Mouse (Mus musculus): ENCODE results near the gene Mcrs1. TPM values are rescaled to one million over a fixed set of nuclear protein-coding genes. Genes with fewer than 3 reads are reported as not detected.

The Mcrs1 gene
- total and polyA plus RNA-seq, 2 experiments from 2014 or later, result 231 to 242 TPM

GRCm38 (mm10) chr15:99214941-99215340 lies 36.8 kb downstream of the Mcrs1 start:
- Histone ChIP-seq H3K9ac (no peak overlapping the region), H3K4me2 (ENCODE audit: low read depth) (no peak overlapping the region), H3K9me3 (ENCODE audit: low read length) (no peaks in the 10 kb centered on the region), H3K27me3 (ENCODE audit: insufficient read depth, low read length) (peaks cover 2% of the 10 kb centered on the region), H3K4me3 (ENCODE audit: low read depth, low read length) (no peak overlapping the region), H3K36me3 (ENCODE audit: insufficient read depth) (peaks cover 26% of the 10 kb centered on the region), H3K4me1 (ENCODE audit: insufficient read depth) (no peaks in the 10 kb centered on the region), H3K27ac (ENCODE audit: low read depth, low read length) (no peak overlapping the region)
- TF ChIP-seq CTCF (IDR thresholded peaks at IDR 0.05; ENCODE audit: low read depth), result peak; percentile 48
- no peak for DNase-seq
- 88% methylated on average over 2 of the region's 2 CpGs for WGBS
- ATAC-seq, result no peak

GRCm38 (mm10) chr15:99213183-99213582 lies 38.6 kb downstream of the Mcrs1 start:
- H3K4me2 ChIP-seq (ENCODE audit: low read depth), result no peak overlapping the region
- no peaks in the 10 kb centered on the region for H3K27me3 ChIP-seq (ENCODE audit: insufficient read depth, low read length)
- H3K4me3 ChIP-seq (ENCODE audit: low read depth, low read length), result no peak overlapping the region
- no peak for DNase-seq
- H3K9ac ChIP-seq, result no peak overlapping the region
- TF ChIP-seq CTCF (IDR thresholded peaks at IDR 0.05; ENCODE audit: low read depth), result no peak
- H3K36me3 ChIP-seq (ENCODE audit: insufficient read depth), result peaks cover 34% of the 10 kb centered on the region
- no peaks in the 10 kb centered on the region for H3K9me3 ChIP-seq (ENCODE audit: low read length)
- WGBS, result 90% methylated on average over 10 of the region's 10 CpGs
- no peak overlapping the region for H3K27ac ChIP-seq (ENCODE audit: low read depth, low read length)
- ATAC-seq, result no peak
- H3K4me1 ChIP-seq (ENCODE audit: insufficient read depth), result no peaks in the 10 kb centered on the region

- no peak overlapping the region for H3K9ac ChIP-seq
- no peak for TF ChIP-seq CTCF (IDR thresholded peaks at IDR 0.05; ENCODE audit: low read depth)
- no peak for DNase-seq
- H3K9me3 ChIP-seq (ENCODE audit: low read length), result no peaks in the 10 kb centered on the region
- H3K27ac ChIP-seq (ENCODE audit: low read depth, low read length), result no peak overlapping the region
- no peak for ATAC-seq
- peaks cover 38% of the 10 kb centered on the region for H3K36me3 ChIP-seq (ENCODE audit: insufficient read depth)
- no peaks in the 10 kb centered on the region for H3K27me3 ChIP-seq (ENCODE audit: insufficient read depth, low read length)
- no peak overlapping the region for H3K4me3 ChIP-seq (ENCODE audit: low read depth, low read length)
- 59% methylated on average over 8 of the region's 8 CpGs for WGBS
- no peak overlapping the region for H3K4me2 ChIP-seq (ENCODE audit: low read depth)
- H3K4me1 ChIP-seq (ENCODE audit: insufficient read depth), result no peaks in the 10 kb centered on the region
Observed at GRCm38 (mm10) chr15:99205959-99206358, 45.8 kb downstream of the Mcrs1 start.

GRCm38 (mm10) chr15:99198761-99199160 lies 53.0 kb downstream of the Mcrs1 start:
- H3K27ac ChIP-seq (ENCODE audit: low read depth, low read length), result no peak overlapping the region
- no peak overlapping the region for H3K9ac ChIP-seq
- TF ChIP-seq CTCF (IDR thresholded peaks at IDR 0.05; ENCODE audit: low read depth), result peak; percentile 69
- H3K4me2 ChIP-seq (ENCODE audit: low read depth), result no peak overlapping the region
- H3K4me1 ChIP-seq (ENCODE audit: insufficient read depth), result no peaks in the 10 kb centered on the region
- H3K4me3 ChIP-seq (ENCODE audit: low read depth, low read length), result no peak overlapping the region
- DNase-seq, result peak; percentile 73
- no peaks in the 10 kb centered on the region for H3K9me3 ChIP-seq (ENCODE audit: low read length)
- no peaks in the 10 kb centered on the region for H3K27me3 ChIP-seq (ENCODE audit: insufficient read depth, low read length)
- ATAC-seq, result no peak
- peaks cover 15% of the 10 kb centered on the region for H3K36me3 ChIP-seq (ENCODE audit: insufficient read depth)

GRCm38 (mm10) chr15:99195043-99195442 lies 56.7 kb downstream of the Mcrs1 start:
- Histone ChIP-seq H3K27ac (ENCODE audit: low read depth, low read length) (no peak overlapping the region), H3K4me2 (ENCODE audit: low read depth) (no peak overlapping the region), H3K9ac (no peak overlapping the region), H3K9me3 (ENCODE audit: low read length) (no peaks in the 10 kb centered on the region), H3K36me3 (ENCODE audit: insufficient read depth) (peaks cover 17% of the 10 kb centered on the region), H3K4me3 (ENCODE audit: low read depth, low read length) (no peak overlapping the region), H3K4me1 (ENCODE audit: insufficient read depth) (no peaks in the 10 kb centered on the region), H3K27me3 (ENCODE audit: insufficient read depth, low read length) (no peaks in the 10 kb centered on the region)
- WGBS, result 16% methylated on average over 6 of the region's 6 CpGs
- ATAC-seq, result peak; percentile 81
- no peak for TF ChIP-seq CTCF (IDR thresholded peaks at IDR 0.05; ENCODE audit: low read depth)
- peak; percentile 61 for DNase-seq

- no peak overlapping the region for H3K9ac ChIP-seq
- H3K4me1 ChIP-seq (ENCODE audit: insufficient read depth), result no peaks in the 10 kb centered on the region
- WGBS, result 62% methylated on average over 10 of the region's 10 CpGs
- no peaks in the 10 kb centered on the region for H3K9me3 ChIP-seq (ENCODE audit: low read length)
- peaks cover 15% of the 10 kb centered on the region for H3K36me3 ChIP-seq (ENCODE audit: insufficient read depth)
- H3K4me2 ChIP-seq (ENCODE audit: low read depth), result no peak overlapping the region
- H3K4me3 ChIP-seq (ENCODE audit: low read depth, low read length), result no peak overlapping the region
- H3K27me3 ChIP-seq (ENCODE audit: insufficient read depth, low read length), result no peaks in the 10 kb centered on the region
- no peak overlapping the region for H3K27ac ChIP-seq (ENCODE audit: low read depth, low read length)
- ATAC-seq (no peak), DNase-seq (no peak)
- no peak for TF ChIP-seq CTCF (IDR thresholded peaks at IDR 0.05; ENCODE audit: low read depth)
Observed at GRCm38 (mm10) chr15:99194358-99194757, 57.4 kb downstream of the Mcrs1 start.

Other genes starting within 250 kb of the Mcrs1 start
- gene Tuba1c, start 222.1 kb downstream of the Mcrs1 start, total RNA-seq (2014; rRNA removed), result 22.1 and 24.9 TPM in 2 replicates
- 16.4 and 18.8 TPM in 2 replicates for gene Tuba1c, start 222.1 kb downstream of the Mcrs1 start, polyA plus RNA-seq (2015; fragmentation: Nextera tagmentation; extraction: Ambion mirVana)
- gene Prph, start 196.8 kb downstream of the Mcrs1 start, total RNA-seq (2014; rRNA removed), result 1.7 and 2.3 TPM in 2 replicates
- 2.3 and 2.4 TPM in 2 replicates for gene Prph, start 196.8 kb downstream of the Mcrs1 start, polyA plus RNA-seq (2015; fragmentation: Nextera tagmentation; extraction: Ambion mirVana)
- 1.5 and 3.9 TPM in 2 replicates for gene Troap, start 177.4 kb downstream of the Mcrs1 start, total RNA-seq (2014; rRNA removed)
- 2.7 and 3.1 TPM in 2 replicates for gene Troap, start 177.4 kb downstream of the Mcrs1 start, polyA plus RNA-seq (2015; fragmentation: Nextera tagmentation; extraction: Ambion mirVana)
- 0.23 and 0.48 TPM in 2 replicates for gene C1ql4, start 164.1 kb downstream of the Mcrs1 start, total RNA-seq (2014; rRNA removed)
- gene C1ql4, start 164.1 kb downstream of the Mcrs1 start, polyA plus RNA-seq (2015; fragmentation: Nextera tagmentation; extraction: Ambion mirVana), result 0.40 TPM in 1 of 2 replicates, not detected in the other
- 0.38 and 0.71 TPM in 2 replicates for gene Dnajc22, start 158.8 kb downstream of the Mcrs1 start, total RNA-seq (2014; rRNA removed)
- gene Dnajc22, start 158.8 kb downstream of the Mcrs1 start, polyA plus RNA-seq (2015; fragmentation: Nextera tagmentation; extraction: Ambion mirVana), result 0.15 and 0.51 TPM in 2 replicates
- gene Spats2, start 126.0 kb downstream of the Mcrs1 start, total RNA-seq (2014; rRNA removed), result 28.9 and 29.6 TPM in 2 replicates
- gene Spats2, start 126.0 kb downstream of the Mcrs1 start, polyA plus RNA-seq (2015; fragmentation: Nextera tagmentation; extraction: Ambion mirVana), result 21.8 and 24.4 TPM in 2 replicates
- gene Kcnh3, start 27.1 kb downstream of the Mcrs1 start, total RNA-seq (2014; rRNA removed), result 22.9 and 435 TPM in 2 replicates
- 7.7 and 8.2 TPM in 2 replicates for gene Kcnh3, start 27.1 kb downstream of the Mcrs1 start, polyA plus RNA-seq (2015; fragmentation: Nextera tagmentation; extraction: Ambion mirVana)
- 110 and 116 TPM in 2 replicates for gene Prpf40b, start 43.1 kb upstream of the Mcrs1 start, total RNA-seq (2014; rRNA removed)
- 69.1 and 89.7 TPM in 2 replicates for gene Prpf40b, start 43.1 kb upstream of the Mcrs1 start, polyA plus RNA-seq (2015; fragmentation: Nextera tagmentation; extraction: Ambion mirVana)
- 0.52 and 1.5 TPM in 2 replicates for gene Fam186b, start 43.9 kb upstream of the Mcrs1 start, total RNA-seq (2014; rRNA removed)
- gene Fam186b, start 43.9 kb upstream of the Mcrs1 start, polyA plus RNA-seq (2015; fragmentation: Nextera tagmentation; extraction: Ambion mirVana), result 0.58 and 0.85 TPM in 2 replicates
- 11.2 and 14.2 TPM in 2 replicates for gene Fmnl3, start 118.5 kb upstream of the Mcrs1 start, total RNA-seq (2014; rRNA removed)
- gene Fmnl3, start 118.5 kb upstream of the Mcrs1 start, polyA plus RNA-seq (2015; fragmentation: Nextera tagmentation; extraction: Ambion mirVana), result 7.3 and 8.6 TPM in 2 replicates
- gene Tmbim6, start 140.9 kb upstream of the Mcrs1 start, total RNA-seq (2014; rRNA removed), result 203 and 234 TPM in 2 replicates
- gene Tmbim6, start 140.9 kb upstream of the Mcrs1 start, polyA plus RNA-seq (2015; fragmentation: Nextera tagmentation; extraction: Ambion mirVana), result 269 and 312 TPM in 2 replicates
- 12.3 and 17.6 TPM in 2 replicates for gene Nckap5l, start 205.8 kb upstream of the Mcrs1 start, total RNA-seq (2014; rRNA removed)
- 7.9 and 10.3 TPM in 2 replicates for gene Nckap5l, start 205.8 kb upstream of the Mcrs1 start, polyA plus RNA-seq (2015; fragmentation: Nextera tagmentation; extraction: Ambion mirVana)
- 12.1 and 17.5 TPM in 2 replicates for gene Bcdin3d, start 222.8 kb upstream of the Mcrs1 start, total RNA-seq (2014; rRNA removed)
- gene Bcdin3d, start 222.8 kb upstream of the Mcrs1 start, polyA plus RNA-seq (2015; fragmentation: Nextera tagmentation; extraction: Ambion mirVana), result 12.8 and 15.7 TPM in 2 replicates

Measured in forebrain, postnatal 0 days (tissue).